Mouse (Mus musculus): ENCODE data around the gene Slc40a1.

DNA sequence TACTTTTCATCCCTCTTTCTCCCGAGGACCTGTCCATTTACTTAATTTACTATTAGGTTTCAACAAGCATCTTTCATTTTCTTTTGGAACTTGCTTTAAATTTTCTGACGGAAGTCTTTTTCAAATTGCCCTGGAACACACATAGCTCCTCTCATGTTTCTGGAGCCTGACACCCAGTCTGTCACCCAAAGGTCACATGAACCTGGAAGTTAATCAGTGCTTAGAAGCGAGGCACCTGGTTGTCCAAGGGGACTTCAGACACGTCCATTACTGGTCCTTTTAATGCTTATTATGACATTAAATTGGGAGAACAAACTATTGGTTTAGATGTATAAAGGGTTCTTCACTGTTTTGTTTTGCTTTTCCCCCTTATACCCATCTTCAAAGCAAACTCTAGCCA is 3.0 kb downstream of the Slc40a1 start:
- TF ChIP-seq POLR2A (IDR thresholded peaks at IDR 0.05; ENCODE audit: extremely low read depth, insufficient read depth, low read length) (no peak), CTCF (IDR thresholded peaks at IDR 0.05; ENCODE audit: extremely low read depth, insufficient read depth, low read length) (no peak)

Measured in cortical plate, adult 2 months (tissue).